Mouse (Mus musculus) myocyte (in vitro differentiated cells): ENCODE results near the gene Gcm1.

Source experiments
- CEBPB ChIP-seq: IDR thresholded peaks from 2 replicates; pipeline ENCODE4 v1.6.1; 2011; ENCODE audit warnings: mild to moderate bottlenecking, moderate library complexity; ENCODE audit not compliant: poor library complexity, insufficient read depth, severe bottlenecking
- E2F4 ChIP-seq: IDR thresholded peaks from one replicate; pipeline ENCODE4 v1.6.1; 2011; ENCODE audit warnings: mild to moderate bottlenecking, control low read depth, moderate library complexity; ENCODE audit not compliant: insufficient read depth
- MAX ChIP-seq: IDR thresholded peaks from one replicate; pipeline ENCODE4 v1.6.1; 2011; ENCODE audit warnings: low read depth, mild to moderate bottlenecking, control low read depth
- POLR2A ChIP-seq: IDR thresholded peaks from one replicate; pipeline ENCODE4 v1.6.1; 2011; ENCODE audit warnings: low read depth, mild to moderate bottlenecking, control low read depth, moderate library complexity; ENCODE audit not compliant: insufficient read length
- SRF ChIP-seq: IDR thresholded peaks from one replicate; pipeline ENCODE4 v1.6.1; 2011; ENCODE audit warnings: low read depth; ENCODE audit not compliant: control insufficient read depth, insufficient read length
- TCF12 ChIP-seq: IDR thresholded peaks from one replicate; pipeline ENCODE4 v1.6.1; 2011; ENCODE audit warnings: mild to moderate bottlenecking, control low read depth; ENCODE audit not compliant: poor library complexity, insufficient read depth, severe bottlenecking
- USF1 ChIP-seq: IDR thresholded peaks from one replicate; pipeline ENCODE4 v1.6.1; 2011; ENCODE audit warnings: low read depth, mild to moderate bottlenecking, control low read depth, moderate library complexity

GRCm38 (mm10) chr9:78113538-78113885 is 61.8 kb downstream of the Gcm1 start:
- no peak for TF ChIP-seq E2F4
- TF ChIP-seq POLR2A = no peak
- TF ChIP-seq CEBPB = no peak
- no peak for TF ChIP-seq SRF
- no peak for TF ChIP-seq USF1
- no peak for TF ChIP-seq MAX
- TF ChIP-seq TCF12 = no peak
